Mouse (Mus musculus): ENCODE results near the gene Tecpr2. TPM values are rescaled to one million over a fixed set of nuclear protein-coding genes. Genes with fewer than 3 reads are reported as not detected.

The Tecpr2 gene
- polyA plus RNA-seq, 1 experiment from 2014 or later, result 3.4 TPM

DNA sequence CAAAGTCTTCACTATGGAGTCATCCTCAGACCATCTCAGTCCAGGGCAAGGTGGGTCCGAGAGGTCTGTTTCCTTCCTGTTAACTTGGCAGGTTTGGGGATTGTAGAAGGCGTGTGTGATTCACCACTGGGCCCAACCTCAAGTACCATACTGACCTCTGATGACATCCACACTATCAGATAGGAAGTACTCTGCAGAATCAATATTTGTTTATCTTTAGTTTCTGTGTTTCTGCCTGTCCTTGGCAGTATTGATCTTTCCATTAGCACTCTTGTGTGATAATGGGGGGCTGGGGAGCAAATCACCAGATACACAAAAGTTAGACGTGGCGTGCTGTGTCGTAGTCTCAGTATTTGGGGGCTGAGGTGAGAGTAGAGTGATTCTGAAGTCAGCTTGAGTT lies 17.8 kb upstream of the Tecpr2 start:
- ATAC-seq, result no peak
- Histone ChIP-seq H3K4me1 (peaks cover 25% of the 10 kb centered on the region), H3K4me2 (no peak overlapping the region), H3K9ac (no peak overlapping the region), H3K4me3 (no peak overlapping the region), H3K27ac (peak overlapping the region; percentile 37), H3K36me3 (peaks cover 86% of the 10 kb centered on the region), H3K9me3 (replicated peaks) (no peaks in the 10 kb centered on the region), H3K27me3 (replicated peaks) (no peaks in the 10 kb centered on the region)
- WGBS (ENCODE audit: insufficient replicate concordance), result 77% methylated on average over 5 of the region's 5 CpGs

- Histone ChIP-seq H3K9ac (no peak overlapping the region), H3K4me2 (no peak overlapping the region), H3K4me1 (peaks cover 9% of the 10 kb centered on the region), H3K9me3 (replicated peaks) (no peaks in the 10 kb centered on the region), H3K27me3 (replicated peaks) (no peaks in the 10 kb centered on the region), H3K36me3 (peaks cover 93% of the 10 kb centered on the region), H3K4me3 (no peak overlapping the region), H3K27ac (no peak overlapping the region)
- no peak for ATAC-seq
- WGBS (ENCODE audit: insufficient replicate concordance), result 86% methylated on average over 2 of the region's 2 CpGs
These were observed 13.7 kb upstream of the Tecpr2 start for GRCm38 (mm10) chr12:110875351-110875750.

- H3K9me3 ChIP-seq (replicated peaks), result no peaks in the 10 kb centered on the region
- H3K27me3 ChIP-seq (replicated peaks), result no peaks in the 10 kb centered on the region
- H3K4me2 ChIP-seq, result no peak overlapping the region
- H3K4me1 ChIP-seq, result peaks cover 20% of the 10 kb centered on the region
- WGBS (ENCODE audit: insufficient replicate concordance), result 84% methylated on average over 7 of the region's 7 CpGs
- peaks cover 76% of the 10 kb centered on the region for H3K36me3 ChIP-seq
- ATAC-seq, result no peak
- no peak overlapping the region for H3K9ac ChIP-seq
- H3K27ac ChIP-seq, result no peak overlapping the region
- no peak overlapping the region for H3K4me3 ChIP-seq
These were observed 6.8 kb upstream of the Tecpr2 start for GRCm38 (mm10) chr12:110882291-110882690.

- Histone ChIP-seq H3K9ac (no peak overlapping the region), H3K9me3 (replicated peaks) (no peaks in the 10 kb centered on the region), H3K36me3 (peaks cover 54% of the 10 kb centered on the region), H3K4me2 (no peak overlapping the region), H3K27me3 (replicated peaks) (no peaks in the 10 kb centered on the region), H3K4me3 (no peak overlapping the region), H3K4me1 (peaks cover 37% of the 10 kb centered on the region), H3K27ac (no peak overlapping the region)
- no peak for ATAC-seq
- WGBS (ENCODE audit: insufficient replicate concordance), result 92% methylated on average over 2 of the region's 2 CpGs
These were observed 3.8 kb upstream of the Tecpr2 start for GRCm38 (mm10) chr12:110885251-110885650.

DNA sequence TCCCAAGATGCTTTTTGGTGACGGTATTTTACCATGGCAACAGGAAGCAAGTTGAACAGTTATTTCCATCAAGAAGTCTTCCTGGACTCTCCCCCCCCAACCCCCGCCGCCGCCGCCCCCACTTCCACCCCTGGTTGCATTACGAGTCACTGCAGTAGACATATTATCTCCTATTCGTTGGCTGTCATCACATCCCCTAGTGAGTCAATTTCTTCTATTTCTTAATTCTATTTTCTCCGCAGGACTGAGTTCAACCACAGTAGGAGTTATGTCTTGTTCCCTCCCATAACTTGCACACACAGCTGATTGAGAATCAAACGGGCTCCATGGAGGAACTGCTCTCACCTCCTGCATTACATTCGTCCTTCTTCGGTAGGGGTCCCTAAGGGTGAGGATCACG lies 958 bp upstream of the Tecpr2 start:
- Histone ChIP-seq H3K4me3 (peak overlapping the region; percentile 86), H3K27me3 (replicated peaks) (no peaks in the 10 kb centered on the region), H3K4me1 (peaks cover 66% of the 10 kb centered on the region), H3K27ac (peak overlapping the region; percentile 70), H3K4me2 (peak overlapping the region; percentile 87), H3K9me3 (replicated peaks) (no peaks in the 10 kb centered on the region), H3K9ac (peak overlapping the region; percentile 88), H3K36me3 (peaks cover 27% of the 10 kb centered on the region)
- 18% methylated on average over 12 of the region's 12 CpGs for WGBS (ENCODE audit: insufficient replicate concordance)
- no peak for ATAC-seq

DNA sequence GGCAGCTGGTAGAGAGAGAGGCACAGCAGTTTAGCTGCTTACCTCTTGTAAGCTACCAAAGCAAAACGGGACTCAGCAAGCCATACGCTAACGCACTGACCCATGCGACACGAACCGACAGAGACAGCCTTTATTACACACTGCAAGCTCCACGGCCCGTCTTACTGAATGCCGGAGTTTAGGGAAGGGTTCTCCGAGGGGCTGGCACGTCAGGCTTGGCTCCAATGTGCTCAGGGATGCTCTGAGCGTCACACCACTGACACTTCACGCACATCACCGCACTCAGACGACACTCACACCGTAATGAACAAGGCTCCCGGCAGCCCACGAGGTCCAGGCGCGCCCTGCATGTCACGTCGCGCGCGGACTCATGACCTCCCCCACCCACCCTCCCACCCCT lies 458 bp upstream of the Tecpr2 start:
- peak overlapping the region; percentile 70 for H3K27ac ChIP-seq

GRCm38 (mm10) chr12:110891887-110892286 lies 2.8 kb downstream of the Tecpr2 start:
- Histone ChIP-seq H3K9ac (no peak overlapping the region), H3K4me3 (no peak overlapping the region), H3K27me3 (replicated peaks) (no peaks in the 10 kb centered on the region), H3K36me3 (peaks cover 12% of the 10 kb centered on the region), H3K4me2 (no peak overlapping the region), H3K9me3 (replicated peaks) (no peaks in the 10 kb centered on the region), H3K4me1 (peaks cover 65% of the 10 kb centered on the region), H3K27ac (no peak overlapping the region)
- ATAC-seq, result no peak
- WGBS (ENCODE audit: insufficient replicate concordance), result 45% methylated on average over 1 of the region's 1 CpGs

More for the DNA sequence above, 458 bp upstream of the Tecpr2 start:
- Histone ChIP-seq H3K27me3 (replicated peaks) (no peaks in the 10 kb centered on the region), H3K9me3 (replicated peaks) (no peaks in the 10 kb centered on the region), H3K4me2 (peak overlapping the region; percentile 87), H3K4me1 (peaks cover 69% of the 10 kb centered on the region), H3K36me3 (peaks cover 22% of the 10 kb centered on the region), H3K4me3 (peak overlapping the region; percentile 86), H3K9ac (peak overlapping the region; percentile 88)
- WGBS (ENCODE audit: insufficient replicate concordance), result 7% methylated on average over 25 of the region's 25 CpGs
- ATAC-seq, result peak; percentile 30

DNA sequence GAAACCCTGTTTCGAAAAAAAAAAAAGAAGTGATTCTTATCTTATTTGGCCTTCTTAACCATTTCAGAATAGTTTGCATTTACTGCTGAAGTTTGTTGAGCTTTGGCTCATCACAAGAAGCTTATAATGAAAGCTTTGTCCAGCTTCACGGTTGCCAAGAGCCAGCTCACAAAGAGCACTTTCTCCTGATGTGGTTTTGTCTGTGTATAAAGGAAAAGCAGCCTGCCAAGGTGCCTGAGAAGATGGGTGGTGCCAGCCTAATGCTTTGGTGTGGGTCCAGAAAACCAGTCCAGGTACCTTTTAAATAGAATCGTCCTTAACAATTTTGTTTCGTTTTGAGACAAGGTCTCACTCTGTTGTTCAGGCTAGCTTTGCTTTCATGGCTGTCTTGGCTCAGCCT lies 13.0 kb downstream of the Tecpr2 start:
- WGBS (ENCODE audit: insufficient replicate concordance), result 74% methylated on average over 4 of the region's 4 CpGs
- no peaks in the 10 kb centered on the region for H3K4me1 ChIP-seq
- no peaks in the 10 kb centered on the region for H3K27me3 ChIP-seq (replicated peaks)
- no peak overlapping the region for H3K4me2 ChIP-seq
- H3K9ac ChIP-seq, result no peak overlapping the region
- no peaks in the 10 kb centered on the region for H3K9me3 ChIP-seq (replicated peaks)
- no peak overlapping the region for H3K27ac ChIP-seq
- H3K36me3 ChIP-seq, result peaks cover 10% of the 10 kb centered on the region
- no peak overlapping the region for H3K4me3 ChIP-seq
- no peak for ATAC-seq

DNA sequence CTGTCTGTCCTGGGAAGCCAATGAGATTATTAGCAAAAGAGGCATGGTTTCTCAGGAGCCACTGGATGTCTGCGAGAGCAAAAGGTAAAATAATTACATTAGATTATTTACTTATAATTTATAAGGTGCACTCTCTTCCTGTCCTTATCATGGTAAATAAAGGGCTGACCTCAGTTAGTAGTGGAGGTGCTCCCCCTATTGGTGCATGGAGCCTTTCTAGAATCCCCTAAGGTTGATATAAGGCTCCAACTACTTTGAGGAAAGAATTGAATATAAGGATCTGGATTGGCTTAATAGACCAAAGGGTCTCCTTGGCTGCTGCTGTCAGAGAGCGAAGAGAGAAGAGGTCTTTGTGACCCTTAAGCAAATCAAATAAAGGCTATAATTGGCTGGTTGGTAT lies 14.5 kb downstream of the Tecpr2 start:
- Histone ChIP-seq H3K27ac (no peak overlapping the region), H3K9me3 (replicated peaks) (no peaks in the 10 kb centered on the region), H3K4me3 (no peak overlapping the region), H3K27me3 (replicated peaks) (no peaks in the 10 kb centered on the region), H3K4me1 (0 out of 2 replicates have a peak, but pooled peaks cover 4% of the 10 kb centered on the region), H3K9ac (no peak overlapping the region), H3K4me2 (no peak overlapping the region), H3K36me3 (peaks cover 4% of the 10 kb centered on the region)
- no peak for ATAC-seq
- whole genome bisulfite sequencing (ENCODE audit: insufficient replicate concordance), result 75% methylated on average over 2 of the region's 2 CpGs

GRCm38 (mm10) chr12:110907845-110908244 lies 18.8 kb downstream of the Tecpr2 start:
- ATAC-seq, result no peak
- no peak overlapping the region for H3K4me2 ChIP-seq
- H3K27me3 ChIP-seq (replicated peaks), result no peaks in the 10 kb centered on the region
- WGBS (ENCODE audit: insufficient replicate concordance), result 10% methylated on average over 3 of the region's 3 CpGs
- 0 out of 2 replicates have a peak overlapping the region, but pooled peaks have one; percentile 29 for H3K27ac ChIP-seq
- no peak overlapping the region for H3K4me3 ChIP-seq
- no peak overlapping the region for H3K9ac ChIP-seq
- H3K36me3 ChIP-seq, result peaks cover 4% of the 10 kb centered on the region
- no peaks in the 10 kb centered on the region for H3K9me3 ChIP-seq (replicated peaks)
- H3K4me1 ChIP-seq, result 0 out of 2 replicates have a peak, but pooled peaks cover 4% of the 10 kb centered on the region

DNA sequence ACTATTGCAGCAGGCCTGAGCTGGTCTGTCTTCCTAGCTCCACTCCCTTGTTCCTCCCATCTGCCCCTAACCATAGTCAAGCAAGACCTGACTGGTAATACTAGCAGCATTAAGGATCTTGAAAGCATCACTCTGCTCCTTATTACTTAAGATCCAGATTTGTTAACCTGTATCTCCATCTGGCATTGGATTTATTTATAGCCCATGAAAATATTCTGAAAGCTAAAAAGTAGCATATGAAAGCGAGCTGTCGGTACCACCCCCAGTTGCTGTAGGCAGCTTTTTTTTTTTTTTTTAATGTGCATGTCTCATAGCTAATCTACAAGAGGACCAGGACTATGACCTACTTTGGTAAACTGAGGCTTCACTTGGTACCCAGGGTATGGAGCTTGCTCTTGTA lies 20.9 kb downstream of the Tecpr2 start:
- no peak overlapping the region for H3K9ac ChIP-seq
- no peak overlapping the region for H3K27ac ChIP-seq
- H3K9me3 ChIP-seq (replicated peaks), result no peaks in the 10 kb centered on the region
- no peak overlapping the region for H3K4me2 ChIP-seq
- no peak for ATAC-seq
- H3K36me3 ChIP-seq, result peaks cover 9% of the 10 kb centered on the region
- H3K27me3 ChIP-seq (replicated peaks), result no peaks in the 10 kb centered on the region
- no peak overlapping the region for H3K4me3 ChIP-seq
- WGBS (ENCODE audit: insufficient replicate concordance), result 89% methylated on average over 2 of the region's 2 CpGs
- 0 out of 2 replicates have a peak, but pooled peaks cover 4% of the 10 kb centered on the region for H3K4me1 ChIP-seq

- Histone ChIP-seq H3K9me3 (replicated peaks) (no peaks in the 10 kb centered on the region), H3K4me3 (no peak overlapping the region), H3K4me1 (no peaks in the 10 kb centered on the region), H3K4me2 (no peak overlapping the region), H3K27ac (no peak overlapping the region), H3K27me3 (replicated peaks) (no peaks in the 10 kb centered on the region), H3K9ac (no peak overlapping the region), H3K36me3 (peaks cover 53% of the 10 kb centered on the region)
- WGBS (ENCODE audit: insufficient replicate concordance), result 70% methylated on average over 9 of the region's 9 CpGs
- ATAC-seq, result no peak
These were observed 26.7 kb downstream of the Tecpr2 start for GRCm38 (mm10) chr12:110915761-110916160.

DNA sequence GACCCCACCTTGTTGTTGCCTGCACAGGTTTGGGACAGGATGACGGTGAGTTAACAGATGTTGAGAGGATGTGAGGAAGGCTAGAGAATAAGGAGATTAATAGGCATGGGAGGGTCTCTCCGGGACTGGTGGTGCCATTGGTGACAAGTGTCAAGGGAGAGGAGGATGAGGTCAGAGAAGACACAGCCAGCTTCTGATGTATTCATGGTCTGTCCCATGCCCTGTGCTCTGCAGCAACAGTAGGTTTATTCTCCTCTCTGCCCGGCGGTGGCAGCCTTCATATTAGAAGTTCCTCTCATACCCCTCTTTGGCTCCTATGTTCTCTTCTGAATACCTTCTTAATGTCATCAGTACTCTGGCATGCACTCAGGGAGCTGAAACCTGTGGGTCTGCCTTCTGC lies 31.2 kb downstream of the Tecpr2 start:
- no peaks in the 10 kb centered on the region for H3K27me3 ChIP-seq (replicated peaks)
- no peaks in the 10 kb centered on the region for H3K4me1 ChIP-seq
- H3K9ac ChIP-seq, result no peak overlapping the region
- no peak overlapping the region for H3K4me2 ChIP-seq
- WGBS (ENCODE audit: insufficient replicate concordance), result 75% methylated on average over 4 of the region's 4 CpGs
- ATAC-seq, result no peak
- H3K27ac ChIP-seq, result no peak overlapping the region
- H3K36me3 ChIP-seq, result peaks cover 57% of the 10 kb centered on the region
- no peak overlapping the region for H3K4me3 ChIP-seq
- H3K9me3 ChIP-seq (replicated peaks), result no peaks in the 10 kb centered on the region

Data from liver, embryonic 12.5 days (tissue).